Mouse (Mus musculus) heart, adult 11 months (tissue): ENCODE measurements around the gene Kcnab2.
A peak's percentile ranks its signal among the peaks of the same experiment; 100 is the strongest.

Experiments used
- DNase-seq: peaks from one replicate; pipeline ENCODE4 v3.0.0; 2022

Gene Kcnab2

DNA sequence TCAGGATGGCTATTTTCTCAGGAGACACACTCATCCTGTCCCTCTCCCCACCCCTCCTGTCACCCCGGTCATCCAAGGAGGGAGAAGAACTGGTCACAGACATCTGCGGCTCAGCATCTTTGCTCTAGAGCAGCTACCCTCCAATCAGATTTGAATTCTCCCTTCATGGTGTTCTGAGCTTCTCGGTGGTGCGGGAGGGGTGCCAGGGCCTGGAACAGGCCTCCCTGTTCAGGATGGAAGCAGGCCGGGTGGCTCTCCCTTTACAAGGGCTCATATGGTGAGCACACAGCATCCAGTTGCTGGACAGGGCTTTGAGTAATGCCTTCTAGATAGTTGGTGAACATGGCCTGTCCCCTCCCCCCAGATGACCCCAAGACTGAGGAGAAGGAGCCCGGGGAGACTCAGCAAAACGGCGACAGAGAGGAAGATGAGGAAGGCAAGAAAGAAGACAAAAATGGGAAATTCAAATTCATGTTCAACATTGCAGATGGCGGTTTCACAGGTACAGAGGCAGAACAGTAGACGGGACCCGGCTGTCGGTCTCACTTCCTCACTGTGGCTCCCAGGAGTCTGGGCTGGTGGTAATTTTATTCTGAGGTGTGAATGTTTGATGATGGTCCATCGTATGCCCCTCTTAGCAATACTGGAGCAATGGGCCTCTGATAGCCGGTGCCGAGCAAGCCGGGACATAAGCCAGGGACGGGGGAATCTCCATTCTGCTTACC is 95.0 kb downstream of the Kcnab2 start:
- no peak for DNase-seq

DNA sequence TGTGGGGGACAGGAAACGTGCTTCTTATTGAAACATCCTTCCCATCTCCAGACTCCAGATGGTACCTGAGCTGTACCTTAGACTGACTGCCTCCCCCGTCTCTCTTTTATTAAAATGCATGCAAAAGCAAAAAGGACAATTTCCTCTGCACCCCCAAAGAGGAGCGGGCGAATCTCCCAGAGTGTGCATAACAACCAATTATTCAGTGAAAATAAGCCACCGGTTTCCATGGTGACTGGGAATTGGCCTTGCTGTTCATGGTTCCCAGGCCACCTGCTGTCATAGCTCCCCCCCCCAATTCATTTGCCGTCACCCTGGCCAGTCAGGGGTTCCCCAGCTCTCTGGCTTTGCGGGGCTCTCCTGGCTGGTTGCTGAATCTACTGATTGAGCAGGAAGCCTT is 112.4 kb downstream of the Kcnab2 start:
- DNase-seq = no peak

DNA sequence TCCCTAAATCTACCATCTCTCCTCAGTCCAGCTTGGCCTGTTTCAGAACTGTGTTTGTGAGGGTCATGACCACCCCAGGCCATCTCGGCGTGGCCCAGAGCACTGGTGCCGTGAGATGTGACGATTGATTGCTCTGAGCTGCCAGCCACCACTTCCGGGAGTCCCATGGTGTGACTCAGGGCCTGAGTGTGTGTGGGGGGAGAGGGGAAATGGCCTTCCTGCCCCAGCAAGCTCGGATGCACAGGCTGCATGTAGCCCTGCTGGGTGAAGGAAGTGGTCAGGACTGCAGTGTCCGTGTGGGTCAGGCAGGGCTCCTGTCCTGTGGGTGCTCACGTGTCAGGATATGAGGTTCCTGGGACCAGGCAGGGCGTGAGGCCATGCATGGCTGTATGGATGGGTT is 115.5 kb downstream of the Kcnab2 start:
- DNase-seq = no peak

DNA sequence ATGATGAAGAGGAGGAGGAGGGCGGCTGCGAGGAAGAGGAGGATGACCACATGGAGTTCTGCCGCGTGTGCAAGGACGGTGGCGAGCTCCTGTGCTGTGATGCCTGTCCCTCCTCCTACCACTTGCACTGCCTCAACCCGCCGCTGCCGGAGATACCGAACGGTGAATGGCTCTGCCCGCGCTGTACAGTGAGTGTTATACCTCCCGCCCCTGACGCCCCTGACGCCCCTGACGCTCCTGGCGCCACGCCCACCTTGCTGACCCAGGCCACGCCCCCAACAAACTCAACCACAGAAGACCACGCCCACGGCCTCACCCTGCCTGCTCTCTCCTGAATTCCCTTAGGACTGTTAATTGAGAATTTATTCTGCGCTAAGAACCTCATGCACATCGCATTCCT is 116.8 kb downstream of the Kcnab2 start:
- DNase-seq = no peak

DNA sequence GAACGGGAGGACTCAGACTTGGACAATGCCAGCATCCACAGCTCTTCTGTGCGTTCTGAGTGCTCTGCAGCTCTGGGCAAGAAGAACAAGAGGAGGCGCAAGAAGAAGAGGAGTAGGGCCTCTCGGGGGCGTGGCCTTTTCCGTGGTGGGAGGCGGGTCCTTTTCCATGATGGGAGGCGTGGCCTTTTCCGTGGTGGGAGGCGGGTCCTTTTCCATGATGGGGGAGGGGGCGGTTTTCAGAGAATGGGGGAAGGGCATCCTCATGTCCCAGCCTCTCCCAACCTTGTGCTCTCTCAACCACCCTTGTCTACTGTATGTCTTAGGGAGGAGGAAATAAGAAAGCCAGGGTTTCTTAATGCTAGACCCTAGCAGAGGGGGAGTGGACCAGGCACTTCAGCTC is 118.0 kb downstream of the Kcnab2 start:
- DNase-seq = no peak

DNA sequence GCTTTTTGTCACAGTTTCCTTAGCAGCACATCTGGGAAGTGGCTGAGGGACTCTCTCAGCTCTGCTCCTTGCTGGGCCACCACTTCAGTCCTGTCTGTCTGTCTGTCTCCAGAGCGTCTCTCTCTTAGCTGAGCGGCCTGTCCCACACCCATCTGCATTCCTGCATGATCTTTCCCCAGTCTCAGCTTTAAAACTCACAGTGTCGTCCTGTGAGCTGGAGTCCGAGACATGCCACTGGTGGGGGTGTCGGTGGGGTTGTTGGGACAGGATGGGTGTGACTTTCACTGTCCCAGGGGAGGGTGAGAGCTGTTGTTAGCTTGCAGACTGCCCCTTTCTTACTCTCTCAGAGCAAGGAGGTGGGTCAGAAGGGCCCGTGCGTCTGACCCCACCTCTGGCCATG is 122.0 kb downstream of the Kcnab2 start:
- DNase-seq = no peak

DNA sequence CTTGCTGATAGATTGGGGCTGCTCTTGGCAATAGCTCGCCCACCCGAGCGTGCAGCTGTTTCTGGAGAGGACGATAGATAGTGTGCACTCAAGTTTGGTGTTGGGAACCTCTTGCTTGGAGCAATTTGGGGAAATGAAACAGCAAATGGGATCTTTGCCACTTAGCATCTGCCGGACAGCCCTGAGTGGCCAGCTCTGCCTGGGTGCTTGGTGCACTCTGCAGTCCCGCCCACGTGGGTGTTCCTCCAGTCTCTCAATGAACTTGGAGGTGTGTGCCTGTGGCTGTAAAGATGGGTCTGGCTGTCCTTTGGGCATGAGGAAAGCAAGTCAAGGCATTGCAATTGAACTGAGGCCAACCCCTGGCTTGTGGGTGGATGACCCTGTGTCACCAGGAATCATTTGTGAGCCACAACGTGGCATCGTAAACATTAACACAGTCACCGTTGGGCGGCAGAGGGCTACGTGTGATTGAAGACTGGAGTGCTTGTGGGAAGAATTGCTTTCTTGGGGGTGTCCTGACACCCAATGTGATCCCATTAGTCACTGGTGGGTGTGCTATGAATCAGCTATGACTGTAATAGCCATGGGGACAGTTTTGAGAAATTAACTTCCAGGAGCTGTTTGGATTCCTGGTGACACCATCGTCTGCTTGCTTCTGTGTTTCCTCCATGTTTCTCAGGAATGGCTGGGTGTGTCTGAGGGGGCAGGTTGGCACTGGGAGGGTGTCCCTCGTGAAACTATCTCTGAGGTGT is 123.6 kb downstream of the Kcnab2 start:
- peak; percentile 92 for DNase-seq

DNA sequence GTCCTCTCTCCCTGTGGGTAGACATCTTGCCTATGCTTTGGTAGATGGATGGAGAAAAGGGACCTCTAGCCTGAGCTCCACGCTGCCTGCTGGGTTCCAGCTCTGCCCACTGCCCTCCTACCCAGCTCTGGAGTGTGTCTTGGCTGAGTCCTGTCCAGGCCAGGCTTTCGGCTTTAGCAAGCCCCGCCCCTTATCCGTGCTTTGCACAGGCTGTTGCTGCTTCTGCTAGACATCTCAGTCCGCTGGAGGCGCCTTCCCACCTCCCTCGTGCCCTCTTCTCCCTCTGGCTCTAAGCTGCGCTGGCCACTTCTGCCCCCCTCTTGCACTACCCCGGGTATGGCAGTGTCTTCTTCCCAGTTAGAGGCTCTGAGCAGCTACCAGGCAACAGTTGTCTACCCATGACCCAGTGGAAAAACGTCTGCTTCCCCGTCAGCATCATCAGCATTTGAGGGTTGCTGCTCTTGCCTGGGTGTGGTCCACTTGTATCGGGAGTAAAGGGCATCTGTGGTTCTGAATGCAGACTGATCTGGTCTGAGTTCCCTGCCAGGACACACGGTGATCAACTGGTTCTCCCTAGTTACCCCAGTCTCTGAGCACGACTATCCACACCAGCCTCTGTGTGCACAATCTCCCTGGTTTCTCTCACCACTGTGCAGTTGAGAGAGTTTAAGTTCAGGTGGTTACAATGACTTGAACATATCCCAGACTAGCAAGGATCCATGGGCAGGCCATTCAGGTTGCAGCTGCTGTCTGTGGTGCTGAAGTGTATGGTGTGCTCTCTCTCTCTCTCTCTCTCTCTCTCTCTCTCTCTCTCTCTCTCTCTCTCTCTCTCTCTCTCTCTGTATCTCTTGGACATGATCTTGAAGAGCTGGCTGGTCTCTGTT is 126.0 kb downstream of the Kcnab2 start:
- no peak for DNase-seq

DNA sequence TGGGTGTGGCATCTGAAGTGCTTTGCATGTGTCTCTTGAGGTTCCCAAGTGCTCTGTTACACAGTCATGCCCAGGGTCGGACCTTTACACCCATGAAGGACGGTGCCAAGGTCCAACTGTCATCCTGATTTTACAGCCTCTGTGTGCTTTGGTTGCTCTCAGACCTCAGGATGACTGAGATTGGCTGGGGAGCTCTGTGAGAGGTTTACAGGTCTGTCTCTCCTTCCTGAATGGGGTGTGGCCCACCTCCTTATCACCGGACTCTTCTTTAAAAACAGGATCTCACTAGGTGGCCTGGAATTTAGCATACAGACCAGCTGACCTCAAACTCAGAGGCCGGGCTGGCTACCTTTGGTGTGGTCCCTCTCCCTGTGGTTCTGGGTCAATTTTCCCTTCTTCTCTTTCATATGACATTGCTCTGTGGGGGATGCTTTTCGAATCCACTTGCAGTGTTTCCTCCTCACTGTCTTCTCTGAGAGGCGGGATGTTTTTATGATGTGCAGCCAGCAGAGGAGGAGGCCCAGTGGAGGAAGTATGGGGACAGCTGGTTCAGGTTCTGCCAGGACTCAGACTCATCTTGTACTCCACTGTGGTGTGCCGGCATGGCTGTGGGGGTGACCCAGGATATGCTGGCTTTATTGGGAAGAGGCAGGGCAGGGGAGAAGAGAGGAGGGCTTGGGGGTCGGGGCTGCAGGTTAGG is 126.8 kb downstream of the Kcnab2 start:
- no peak for DNase-seq

DNA sequence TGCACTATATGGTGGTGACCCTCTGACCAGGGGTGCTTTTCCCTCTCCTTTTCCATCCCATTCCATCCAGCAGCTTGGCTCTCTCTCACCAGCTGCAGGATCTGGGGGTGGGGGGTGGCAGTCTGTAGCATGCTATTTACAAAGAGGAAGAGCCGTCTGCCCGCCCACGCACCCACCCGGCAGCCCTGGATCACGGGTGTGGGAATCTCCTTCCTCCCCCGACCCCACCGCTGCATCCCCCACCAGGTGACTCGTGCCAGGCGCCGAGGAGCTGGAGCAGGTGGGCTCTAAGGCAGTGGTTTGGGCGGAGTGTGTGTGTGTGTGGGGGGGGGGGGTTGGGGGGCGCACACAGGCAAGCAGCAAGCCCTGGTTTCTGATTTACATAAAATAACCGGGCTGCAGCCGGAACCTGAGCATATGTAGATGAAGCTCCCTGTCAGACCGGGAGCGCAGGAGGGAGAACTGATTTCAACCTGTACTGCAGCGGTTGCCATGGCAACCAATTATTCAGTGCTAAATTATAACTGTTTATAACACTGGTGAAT is 127.8 kb downstream of the Kcnab2 start:
- no peak for DNase-seq

DNA sequence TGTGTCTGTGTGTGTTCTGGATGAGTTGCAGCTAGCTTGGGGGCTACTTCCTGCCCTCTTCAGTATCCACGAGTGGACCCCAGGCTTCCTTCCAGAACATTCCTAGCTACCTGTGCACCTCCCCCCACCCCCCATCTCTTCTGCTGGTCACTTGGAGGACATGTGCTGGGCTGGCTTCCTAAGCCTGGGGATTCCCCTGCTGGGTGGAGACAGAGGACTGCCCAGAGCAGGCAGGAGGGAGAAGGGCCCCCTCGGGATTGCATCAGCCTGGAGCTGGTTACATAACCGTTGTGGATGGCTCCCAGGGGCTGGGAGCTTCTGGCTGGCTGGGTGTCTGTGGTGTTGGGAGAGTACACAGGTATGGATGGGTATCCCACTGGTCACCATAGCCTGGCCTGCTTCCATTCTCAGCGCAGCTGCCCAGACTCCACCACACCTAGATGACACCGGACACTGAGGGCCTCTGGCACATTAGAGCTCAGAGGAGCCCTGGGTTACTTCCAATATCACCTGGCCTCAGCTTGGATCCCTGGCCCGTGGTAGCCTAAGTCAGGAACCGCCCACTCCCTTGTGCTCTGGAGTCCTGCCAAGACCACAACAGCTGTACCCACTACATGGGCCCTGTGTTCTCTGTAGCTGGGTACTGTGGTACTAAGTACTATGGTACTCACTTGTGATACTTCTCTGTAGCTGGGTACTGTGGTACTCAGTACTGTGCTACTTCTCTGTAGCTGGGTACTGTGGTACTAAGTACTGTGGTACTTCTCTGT is 132.4 kb downstream of the Kcnab2 start:
- peak; percentile 98 for DNase-seq

DNA sequence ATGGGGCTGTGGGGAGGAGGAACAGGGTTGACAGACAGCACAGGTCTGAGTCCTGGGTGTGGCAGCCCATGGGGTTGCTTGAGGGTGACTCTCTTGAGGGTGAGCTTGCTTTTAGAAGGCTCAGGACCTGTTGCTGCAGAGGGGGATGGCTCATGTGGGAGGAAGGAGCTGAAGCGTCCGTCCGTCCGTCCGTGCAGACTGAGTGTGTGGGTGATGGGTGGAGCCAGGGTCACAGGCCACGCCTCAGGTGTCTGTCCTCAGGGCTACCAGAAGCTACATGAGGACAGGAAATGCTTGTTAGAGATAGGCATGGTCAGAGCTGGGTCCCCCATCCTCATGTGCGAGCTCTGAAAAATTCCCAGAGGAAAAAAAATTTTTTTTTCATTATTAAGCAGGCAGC is 133.0 kb downstream of the Kcnab2 start:
- DNase-seq = no peak

DNA sequence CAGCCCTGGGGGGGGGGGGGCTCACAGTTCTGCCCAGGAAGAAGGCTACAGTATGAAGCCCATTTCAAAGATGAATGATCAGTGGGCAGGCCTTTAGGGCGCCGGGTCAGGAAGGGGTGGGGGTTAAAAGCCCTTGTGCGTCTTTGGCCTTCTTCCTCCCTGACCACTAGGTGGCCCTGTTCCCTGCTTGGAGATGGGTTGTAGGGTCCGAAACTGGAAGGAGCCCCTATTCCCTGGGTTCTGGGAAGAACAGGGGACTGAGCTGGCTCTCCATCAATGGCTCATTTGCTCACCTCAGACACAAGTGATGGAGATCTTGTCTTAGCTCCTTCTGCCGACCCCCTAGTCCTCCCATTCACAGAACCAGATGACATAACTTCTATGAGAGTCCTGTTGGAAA is 134.4 kb downstream of the Kcnab2 start:
- no peak for DNase-seq
